Mouse (Mus musculus) lung, adult 18-20 months (tissue): ENCODE results near the gene Dapp1.
"Not testable (repeated sequence)": the region's sequence is repeated elsewhere in the genome, so short reads cannot be mapped to it uniquely, and the experiment has no call there.

Source experiments
- DNase-seq, 2 experiments: peaks; one replicate each; pipeline ENCODE4 v3.0.0; 2022; ENCODE audit warnings: mixed read lengths in 2 of 2

Gene Dapp1

DNA sequence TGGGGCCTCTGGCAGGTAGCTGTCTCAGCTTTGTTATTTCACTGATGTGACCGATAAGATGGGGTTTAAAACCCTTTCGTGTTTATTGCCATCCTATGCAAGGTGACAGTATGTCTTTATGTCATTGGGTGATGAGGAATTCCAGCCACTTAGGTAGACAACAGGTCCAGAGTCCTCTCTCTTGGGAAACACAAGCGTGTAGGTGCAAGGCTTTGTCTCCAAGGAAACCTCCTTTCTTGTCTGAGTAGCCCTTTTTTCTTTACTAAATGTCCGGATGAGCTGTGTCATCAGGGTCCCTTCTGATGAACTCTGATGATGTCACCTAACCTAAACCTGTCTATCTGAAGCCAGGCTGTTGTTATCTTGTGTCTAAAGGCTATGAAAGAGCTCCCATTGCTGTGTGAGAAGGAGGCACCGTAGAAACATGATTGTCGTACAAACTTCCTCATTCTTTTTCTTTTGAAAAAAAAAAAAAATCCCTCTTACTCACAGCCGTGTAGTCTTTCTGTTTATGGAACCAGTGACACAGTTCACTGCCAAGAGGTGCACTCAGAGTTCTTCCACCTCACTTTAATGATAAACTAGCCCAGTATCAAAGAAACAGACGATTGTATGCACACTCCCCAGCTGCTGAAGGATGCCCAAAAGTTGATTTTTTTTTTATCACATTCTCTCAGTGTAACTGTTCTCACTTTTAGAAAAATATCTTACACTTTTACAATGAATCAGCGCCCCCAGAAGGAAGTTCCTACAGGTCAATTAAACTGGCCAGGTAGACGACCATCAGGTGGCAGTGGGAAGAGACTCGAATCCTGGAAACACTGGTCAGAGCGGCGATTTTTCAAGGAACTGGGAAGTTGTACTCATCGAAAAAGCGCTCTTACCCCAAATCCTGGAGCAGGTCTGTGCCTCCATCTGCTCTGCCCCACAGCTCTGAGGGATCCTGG, 637 bp downstream of the Dapp1 start:
- DNase-seq = no peak

DNA sequence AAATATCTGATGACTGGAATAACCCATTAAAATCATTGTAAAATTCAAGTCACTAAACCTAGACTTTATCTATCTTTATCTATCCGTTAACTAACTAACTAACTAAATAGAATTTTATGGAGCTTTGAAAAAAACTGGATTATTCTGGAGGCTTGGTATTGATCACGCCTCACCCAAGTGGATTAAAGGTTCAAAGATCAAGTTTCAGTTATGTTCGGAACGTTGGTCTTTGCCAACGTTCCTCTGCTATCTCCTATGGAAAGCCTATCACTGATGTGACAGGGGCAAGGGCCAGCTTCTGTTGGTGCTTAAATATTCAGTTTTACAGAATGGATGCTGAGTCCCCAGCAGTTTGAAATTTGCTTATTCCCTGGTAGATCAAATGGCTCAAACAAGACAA, 3.1 kb downstream of the Dapp1 start:
- DNase-seq = no peak

DNA sequence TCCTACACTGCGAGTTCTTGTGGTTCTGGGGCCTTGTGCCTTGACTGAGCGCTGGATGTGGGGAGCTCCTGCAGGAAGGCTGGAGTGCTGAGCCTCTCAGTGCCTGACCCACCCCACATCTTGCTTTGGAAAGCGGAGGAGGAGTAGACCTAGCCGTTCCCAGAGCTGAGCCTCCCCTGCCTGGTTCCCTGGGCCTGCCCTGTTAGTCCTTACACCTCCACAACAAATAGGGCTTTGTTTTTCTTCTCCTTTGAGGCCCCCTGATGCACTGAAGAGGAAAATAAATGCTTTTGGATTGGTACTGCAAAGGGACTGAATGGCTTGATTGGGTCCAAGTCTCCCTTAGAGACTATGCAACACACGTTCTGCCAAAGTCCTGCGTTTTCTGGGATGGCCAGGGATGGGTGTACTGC, 3.7 kb downstream of the Dapp1 start:
- no peak for DNase-seq

DNA sequence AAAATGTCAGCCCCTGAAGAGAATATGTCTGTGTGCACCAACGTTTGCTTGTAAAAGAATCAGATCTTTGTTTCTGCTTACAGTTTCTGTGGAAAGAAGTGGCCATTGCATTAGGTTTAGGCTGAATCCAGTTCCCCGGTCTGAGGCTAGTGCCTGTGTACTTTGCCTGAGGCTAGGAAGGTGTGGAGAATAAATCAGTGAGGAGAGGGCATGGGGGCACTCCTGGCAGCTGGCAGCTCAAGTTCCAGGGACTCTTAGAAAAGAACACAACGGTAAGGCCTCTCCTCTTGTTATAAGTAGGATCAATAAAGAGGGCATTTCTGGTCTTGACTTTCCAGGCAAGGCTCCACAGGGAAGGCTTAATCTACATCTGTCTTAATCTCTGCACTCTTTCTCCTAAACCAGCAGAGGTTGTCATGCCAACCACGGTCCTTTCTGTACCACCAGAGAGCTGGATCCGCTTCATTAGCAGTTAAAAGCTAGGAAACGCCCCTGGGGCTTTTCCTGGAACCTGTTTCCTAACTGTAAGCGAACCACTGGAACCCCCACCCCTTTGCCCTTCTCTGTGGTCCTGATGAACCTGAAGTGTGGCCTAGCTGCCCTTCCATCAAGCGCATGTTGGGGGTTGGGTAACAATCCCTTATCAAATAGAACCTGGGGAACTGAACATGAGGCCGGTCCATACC, 4.3 kb downstream of the Dapp1 start:
- no peak for DNase-seq

DNA sequence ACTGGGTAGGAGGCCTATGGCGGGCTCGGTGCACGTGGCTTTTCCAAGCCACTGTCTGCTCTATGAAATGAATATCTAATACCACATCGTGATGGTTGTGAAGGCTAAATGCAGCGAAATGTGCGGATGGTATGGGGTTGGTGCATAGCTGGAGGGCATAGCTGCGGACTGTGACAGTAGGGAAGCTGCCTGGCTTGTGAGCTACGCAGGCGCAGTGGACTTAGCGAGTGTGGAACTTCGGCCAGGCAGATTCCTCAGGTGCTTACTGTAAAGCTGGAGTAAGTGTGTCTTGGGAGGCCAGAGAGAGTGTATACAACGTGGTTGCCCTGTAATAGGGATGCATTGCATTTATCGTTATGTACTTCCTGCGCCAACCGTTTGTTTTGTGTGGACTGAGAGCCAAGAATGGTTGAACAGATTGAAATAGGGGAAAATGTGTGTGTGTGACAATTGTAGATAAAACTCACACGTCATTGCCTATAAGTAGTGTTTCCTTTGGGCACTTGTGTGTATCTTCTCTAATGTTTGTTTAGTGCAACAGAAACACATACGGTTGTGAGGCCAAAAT, 5.4 kb downstream of the Dapp1 start:
- DNase-seq = no peak

DNA sequence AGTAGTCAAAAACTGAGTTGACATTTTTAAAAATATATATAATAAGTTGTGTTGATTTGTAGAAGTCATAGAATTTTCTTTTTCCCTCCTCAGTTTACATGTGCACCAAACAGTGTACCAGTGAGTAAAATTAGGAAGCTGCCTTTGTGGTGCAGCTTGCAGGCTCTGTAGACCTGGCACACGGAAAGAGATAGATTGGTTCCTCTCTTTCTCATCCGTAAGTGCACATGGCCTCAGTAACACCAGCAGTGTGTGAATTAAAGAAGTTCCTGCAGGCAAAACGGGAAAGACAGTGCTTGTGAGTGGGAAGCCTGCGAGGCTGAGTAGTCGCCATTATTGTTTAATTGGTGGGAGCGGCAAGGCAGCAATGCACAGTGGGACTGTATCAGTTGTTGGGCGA, 5.9 kb downstream of the Dapp1 start:
- DNase-seq = no peak

DNA sequence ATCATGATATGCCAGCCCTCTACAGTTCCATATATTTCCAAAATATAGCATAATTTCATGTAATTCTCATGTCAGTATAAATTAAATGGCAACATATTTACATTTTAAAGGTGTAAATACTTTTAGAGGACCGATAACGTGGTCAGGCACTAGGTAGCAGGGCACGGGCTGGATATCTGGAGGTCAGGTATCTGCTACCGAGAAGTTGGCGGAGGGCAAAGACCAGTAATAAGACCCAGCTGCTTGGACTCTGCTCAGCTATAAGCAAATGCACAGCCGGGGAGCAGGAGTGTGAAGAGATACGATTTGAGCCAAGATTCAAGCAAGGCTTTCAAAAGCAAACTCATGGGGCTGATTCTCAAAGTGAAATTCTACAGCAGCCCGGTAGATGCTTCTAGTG, 7.0 kb downstream of the Dapp1 start:
- no peak for DNase-seq

DNA sequence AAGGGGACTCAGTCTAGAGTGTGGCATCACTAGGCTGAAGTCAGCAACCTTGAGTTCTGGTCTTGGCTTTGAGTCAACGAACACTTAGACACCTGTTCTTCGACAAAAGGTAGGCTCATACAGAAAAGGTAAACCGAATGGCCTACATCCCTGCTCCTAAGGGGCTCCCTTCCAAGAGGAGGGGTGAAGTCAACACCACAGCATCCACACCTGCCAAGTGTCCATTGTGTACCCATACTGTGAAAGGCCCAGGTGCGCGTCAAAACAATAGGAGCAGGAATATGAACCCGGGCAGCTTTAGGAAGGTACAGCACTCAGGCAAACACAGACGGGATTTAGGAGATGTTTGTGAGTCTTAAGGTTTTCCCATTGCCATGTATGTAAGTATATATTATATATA, 8.4 kb downstream of the Dapp1 start:
- no peak for DNase-seq

DNA sequence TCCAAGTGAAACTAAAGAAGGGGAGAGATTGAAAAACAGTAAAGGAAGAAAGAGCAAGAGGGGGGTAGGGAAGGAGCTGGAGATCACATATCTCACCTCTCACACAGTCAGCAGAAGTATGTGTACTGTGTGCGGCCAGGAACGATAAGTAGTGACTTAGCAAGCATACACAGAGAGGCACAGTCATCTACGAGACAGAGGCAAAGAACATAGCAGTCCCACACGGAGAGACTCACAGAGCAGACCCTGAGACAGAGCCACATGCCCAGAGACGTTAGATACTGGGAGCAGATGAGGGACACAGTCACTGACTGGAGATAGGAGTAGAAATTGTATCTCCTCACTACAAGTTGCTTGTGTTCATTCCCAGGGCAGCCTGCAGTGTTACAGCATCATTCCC, 9.1 kb downstream of the Dapp1 start:
- DNase-seq = no peak

DNA sequence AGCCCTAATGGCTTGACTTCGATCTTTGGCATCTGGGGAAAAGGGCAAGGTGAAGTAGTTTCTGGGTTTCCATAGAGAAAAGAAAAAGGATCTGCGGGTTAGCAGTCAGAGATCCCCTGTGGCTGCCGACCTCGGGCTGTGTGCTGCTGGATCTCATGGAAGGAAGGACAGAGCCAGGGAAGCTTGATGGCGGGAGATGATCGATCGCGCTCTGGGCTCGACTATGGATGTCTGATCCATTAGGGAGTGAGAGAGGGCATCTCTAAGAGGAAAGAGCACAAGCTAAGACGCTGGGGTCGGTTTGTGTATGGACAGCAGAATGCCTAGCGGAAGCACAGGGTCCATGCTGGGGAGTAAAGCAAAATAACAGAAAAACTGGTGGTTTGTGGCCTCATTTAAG, 11.4 kb downstream of the Dapp1 start:
- no peak for DNase-seq

DNA sequence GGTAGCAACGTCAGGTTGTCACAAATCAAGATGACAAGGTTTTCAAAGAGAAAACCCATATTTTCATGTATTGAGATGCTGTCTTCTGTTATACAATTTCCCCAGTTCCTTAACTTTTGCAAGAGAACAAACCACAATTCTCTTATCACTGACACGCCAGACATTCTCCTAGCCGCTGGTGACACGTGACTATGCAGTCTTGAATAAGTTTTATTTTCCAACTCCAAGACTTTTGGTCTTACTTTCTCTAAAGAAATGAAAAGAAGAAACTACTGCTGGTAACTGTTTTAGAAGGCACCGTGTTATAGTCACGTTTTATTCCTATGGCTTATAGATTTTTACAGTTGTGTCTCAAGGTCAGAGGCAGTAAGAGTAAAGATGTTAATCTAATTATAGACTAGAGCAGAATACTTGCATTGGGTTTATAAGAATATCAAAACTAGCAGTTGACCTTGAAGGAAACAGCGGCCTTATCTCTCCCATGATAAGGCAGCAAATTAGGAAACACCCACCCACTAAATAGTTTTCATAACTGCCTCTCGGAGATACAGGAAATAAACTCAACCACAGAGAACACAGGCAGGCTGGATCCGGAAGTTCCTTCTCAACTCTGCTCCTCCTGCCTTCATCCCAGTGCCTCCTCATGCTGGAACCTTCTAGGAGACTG, 12.4 kb downstream of the Dapp1 start:
- DNase-seq = peak in 1 of 2 experiments; percentile 33

DNA sequence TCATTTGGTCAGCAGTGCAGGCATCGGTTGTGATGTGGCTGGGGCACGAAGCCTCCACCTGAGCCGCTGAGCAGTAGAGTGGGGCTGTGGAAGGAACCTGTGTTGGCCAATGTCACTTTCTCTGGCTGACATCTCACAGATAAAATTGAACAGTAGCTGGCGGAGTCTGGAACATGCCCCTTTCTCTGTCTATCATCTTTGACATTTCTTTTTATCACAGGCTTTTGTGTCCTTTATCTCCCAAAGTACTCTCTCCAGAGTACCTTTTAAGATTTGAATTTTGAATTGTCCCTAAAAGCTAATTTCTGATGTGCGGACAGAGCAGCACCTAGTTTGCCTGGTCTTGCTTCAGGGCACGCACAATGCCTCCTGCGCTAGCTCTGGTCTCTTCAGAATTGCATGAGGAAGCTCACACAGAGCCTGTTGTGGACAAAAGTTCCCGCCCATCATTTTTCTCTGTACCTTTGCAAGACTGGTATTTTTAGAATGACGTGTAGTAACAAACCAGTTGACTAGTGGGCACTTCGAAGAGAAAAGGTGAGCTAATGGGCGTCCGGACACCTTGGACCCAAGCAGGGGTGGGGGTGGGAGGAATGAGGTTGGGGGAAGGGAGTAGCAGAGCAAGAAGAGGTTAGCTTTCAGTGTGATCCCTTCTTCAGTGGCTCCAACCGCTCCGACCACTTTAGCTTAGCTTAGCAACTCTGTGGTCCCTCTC, 13.1 kb downstream of the Dapp1 start:
- no peak for DNase-seq

DNA sequence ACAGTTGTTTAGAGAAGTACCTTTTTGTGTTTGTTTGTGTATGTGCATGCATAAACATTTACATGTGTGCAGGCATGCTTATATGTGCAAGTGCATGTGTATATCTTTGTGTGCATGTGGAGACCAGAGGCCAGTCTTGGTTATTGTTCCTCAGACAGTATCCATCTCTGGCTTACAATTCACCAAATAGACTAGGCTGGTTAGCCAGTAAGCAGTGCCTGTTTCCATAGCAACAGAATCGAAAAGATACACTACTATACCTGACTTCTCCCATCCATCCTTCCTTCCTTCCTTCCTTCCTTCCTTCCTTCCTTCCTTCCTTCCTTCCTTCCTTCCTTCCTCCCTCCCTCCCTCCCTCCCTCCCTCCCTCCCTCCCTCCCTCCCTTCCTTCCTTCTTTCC, 17.3 kb downstream of the Dapp1 start:
- not testable (repeated sequence) for DNase-seq

DNA sequence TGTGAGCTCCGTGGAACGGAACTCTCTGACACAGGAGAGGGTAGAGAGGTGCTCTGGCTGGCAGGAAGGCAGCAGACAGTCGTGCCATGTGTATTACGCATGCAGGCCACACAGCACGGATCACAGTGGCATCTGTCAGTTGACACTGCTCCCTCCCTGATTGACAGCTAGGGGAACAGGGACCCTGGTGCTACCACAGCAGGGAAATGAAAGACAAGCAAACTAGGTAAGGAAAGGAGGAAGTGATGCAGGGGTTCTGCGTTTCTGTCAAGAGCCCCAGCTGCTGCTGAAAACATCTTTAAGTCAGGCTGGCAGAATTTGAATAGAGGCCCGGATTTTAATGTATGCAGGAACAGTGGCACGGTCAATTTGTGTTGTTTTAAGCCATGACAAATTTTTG, 17.8 kb downstream of the Dapp1 start:
- DNase-seq = no peak

DNA sequence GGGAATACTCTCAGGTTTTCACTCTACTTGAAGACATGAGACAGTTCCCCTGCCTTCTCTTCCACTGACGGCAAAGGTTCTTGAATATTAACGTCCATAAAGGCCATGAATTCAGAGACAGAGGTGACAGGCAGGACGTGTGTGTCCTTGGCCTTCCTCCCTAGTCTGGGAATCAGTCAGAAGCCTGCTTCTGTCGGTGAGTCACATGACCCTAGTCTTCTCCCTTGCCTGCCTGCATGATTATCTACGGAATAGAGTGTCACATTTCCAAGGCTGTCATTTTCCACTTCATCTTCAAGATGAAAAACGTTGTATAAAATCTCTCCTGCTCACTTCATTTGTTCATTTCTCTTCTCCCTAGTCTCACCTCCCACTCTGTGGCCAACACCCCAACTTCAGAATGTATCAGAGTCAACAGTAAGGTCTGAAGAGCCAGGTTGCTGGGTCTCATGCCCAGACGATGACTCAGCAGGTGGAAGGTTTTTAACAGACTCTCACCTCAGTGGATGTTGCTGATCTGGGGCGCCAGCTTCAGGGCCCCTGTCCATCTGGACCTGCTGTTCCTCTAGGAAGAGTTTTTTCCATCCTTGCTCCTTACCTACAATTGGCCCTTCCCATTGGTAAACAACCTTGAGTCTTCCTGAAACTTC, 19.5 kb downstream of the Dapp1 start:
- DNase-seq = peak; percentile 52 to 54

DNA sequence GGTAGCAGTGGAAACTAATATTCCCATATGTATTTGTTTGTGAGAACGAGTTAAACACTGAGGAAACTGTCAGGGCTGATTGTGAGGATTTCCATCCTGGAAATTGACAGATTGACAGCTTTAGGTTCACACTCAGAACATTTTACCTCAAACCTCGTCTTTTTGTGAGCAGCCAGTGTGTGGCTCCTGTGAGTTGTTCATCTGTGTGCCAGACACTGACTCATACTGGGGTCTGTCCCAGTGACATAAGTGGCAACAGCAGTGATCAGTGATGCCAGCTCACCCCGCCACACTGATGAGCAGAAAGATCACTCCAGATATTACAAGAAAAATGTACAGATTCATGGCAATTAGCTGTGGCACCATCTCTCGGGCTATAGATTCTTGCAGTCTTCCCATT, 21.9 kb downstream of the Dapp1 start:
- DNase-seq = no peak

DNA sequence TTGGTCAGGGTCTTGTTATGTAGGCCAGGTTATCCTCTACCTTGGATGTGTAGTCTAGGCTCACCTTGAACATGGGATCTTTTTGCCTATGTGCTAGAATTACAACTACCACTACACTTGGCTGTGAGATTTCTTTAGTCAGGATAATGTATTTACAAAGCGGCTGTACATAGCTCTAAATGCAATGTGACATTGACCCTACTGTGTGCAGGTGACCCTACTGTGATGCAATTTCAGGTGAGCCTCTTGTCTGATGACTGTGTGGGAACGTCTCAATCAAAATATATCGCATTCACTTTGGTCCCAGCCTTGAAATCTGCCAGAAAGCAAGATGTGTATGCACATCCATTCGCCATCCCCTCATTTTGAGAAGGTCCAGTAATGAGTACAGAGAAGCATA, 23.0 kb downstream of the Dapp1 start:
- DNase-seq = no peak

DNA sequence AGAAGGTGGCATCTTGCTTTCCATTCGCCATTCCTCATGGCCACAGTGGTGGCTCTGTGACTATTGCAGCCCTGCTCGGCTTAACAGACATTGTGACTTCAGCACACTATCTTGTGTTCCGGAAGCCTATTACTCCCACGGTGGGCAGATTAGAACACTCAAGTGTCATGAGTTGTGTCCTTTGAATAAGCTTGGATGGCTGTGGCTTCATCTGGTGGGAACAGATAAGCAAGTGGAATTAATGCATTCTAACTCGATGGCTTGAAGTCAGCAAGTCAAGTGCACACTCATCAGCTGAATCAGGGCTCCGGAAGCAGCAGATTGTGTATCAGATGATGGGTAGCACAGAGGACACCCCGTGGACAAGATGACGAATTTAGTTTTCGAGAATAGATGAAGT, 23.5 kb downstream of the Dapp1 start:
- no peak for DNase-seq

DNA sequence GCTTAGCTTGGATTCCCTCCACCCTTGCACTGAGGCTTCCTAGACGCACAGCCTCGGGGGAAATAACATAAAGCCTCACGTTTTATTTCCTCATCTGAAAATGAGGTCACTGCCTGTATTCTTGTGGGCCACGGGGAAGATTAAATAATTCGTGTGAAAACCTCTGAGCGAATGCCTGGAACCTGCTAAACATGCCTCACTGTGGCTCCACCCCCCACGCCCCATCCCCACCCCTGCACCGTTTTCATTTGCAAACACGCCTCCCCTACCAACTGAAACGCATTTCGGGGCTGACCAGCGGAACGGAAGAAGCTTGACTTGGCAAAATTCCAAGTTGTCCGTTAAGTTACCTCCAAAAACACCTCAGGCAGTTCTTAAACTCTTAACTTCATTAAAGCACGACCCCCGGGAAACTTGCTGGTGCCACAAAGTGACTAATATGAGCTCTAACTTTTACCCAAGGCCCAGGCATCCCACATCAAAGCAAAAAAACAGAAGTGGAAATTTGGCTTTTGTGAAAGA, 25.7 kb downstream of the Dapp1 start:
- no peak for DNase-seq

DNA sequence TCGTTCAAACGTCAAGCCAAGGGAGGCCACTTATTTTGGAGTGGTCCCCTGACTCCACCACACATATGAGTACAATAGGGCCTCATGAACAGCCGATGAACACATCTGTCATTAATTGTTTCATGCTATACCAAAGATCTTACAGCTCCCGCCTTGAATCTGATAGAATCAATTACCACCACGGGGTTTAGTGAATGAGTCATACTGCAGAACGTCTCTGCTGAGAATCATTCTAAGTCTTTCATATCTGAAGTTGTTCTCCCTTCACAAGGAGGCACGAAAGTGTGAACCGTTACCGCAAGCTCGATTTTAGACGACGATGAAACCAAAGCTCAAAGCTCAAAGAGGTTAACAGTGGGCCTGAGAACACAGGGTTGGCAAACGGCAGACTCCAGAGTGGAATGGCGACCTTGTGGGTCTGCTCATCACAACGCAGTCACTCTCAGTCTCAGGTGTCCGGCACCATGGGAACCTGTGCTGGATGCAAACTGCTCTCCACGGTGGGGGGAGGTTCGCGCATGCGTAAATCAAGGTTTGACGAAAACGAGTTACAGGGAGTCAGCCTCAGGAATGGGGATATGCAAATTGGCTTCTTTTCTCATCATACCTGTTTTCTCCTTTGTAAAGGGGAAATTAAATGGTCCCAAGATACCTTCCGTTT, 27.0 kb downstream of the Dapp1 start:
- no peak for DNase-seq
